In the genomic region with DNA sequence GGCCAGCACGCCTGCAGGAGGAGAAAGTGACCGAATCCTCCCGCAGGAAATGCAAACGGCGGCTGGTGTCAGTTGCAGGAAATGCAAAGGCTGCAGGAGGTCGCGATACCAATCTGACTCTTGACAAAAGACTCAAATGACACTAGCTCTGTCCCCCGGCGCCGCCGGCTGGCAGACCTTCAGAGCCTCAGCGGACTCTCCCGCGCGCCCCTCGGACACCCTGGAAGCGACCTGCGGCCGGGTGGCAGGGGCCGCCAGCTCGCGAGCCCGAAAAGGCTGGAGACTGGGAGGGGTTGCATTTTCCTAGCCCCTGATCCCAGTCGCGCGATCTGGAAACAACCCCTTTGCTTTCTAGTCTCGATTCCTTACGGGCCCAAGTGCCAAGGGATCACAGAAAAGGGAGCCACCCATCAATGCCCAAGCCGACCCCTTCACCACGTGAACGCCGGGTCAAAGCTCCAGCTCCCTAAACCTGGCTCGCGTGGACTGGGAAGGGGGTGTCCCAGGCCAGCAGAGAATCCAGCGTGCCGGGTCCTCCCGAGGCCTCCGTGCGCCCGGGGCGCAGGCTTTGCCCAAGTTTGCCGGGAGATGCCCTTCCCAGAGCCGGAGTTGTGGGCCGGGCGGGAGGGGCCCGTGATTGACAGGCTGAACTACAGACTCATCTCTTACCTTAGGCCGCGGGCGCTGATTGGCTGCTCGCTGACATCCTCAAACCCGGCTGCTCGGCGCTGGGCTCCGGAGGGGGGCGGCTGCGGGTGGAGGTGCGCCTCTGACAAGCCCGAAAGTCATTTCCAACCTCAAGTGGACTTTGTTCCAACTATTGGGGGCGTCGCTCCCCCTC, we compare ENCODE assay signal across 7 mouse cellular contexts. TPM values are rescaled to one million over a fixed set of nuclear protein-coding genes. Genes with fewer than 3 reads are reported as not detected.
A peak's percentile ranks its signal among the peaks of the same experiment; 100 is the strongest.
DNase-seq lines count a peak whose midpoint lies in the region; ATAC-seq and TF ChIP-seq lines count a peak whose summit lies in the region.

A gene (plus strand): TSS at position 764 of the 841 bp plus-strand sequence.

- no peak for DNase-seq in spleen, adult 2 months (ENCODE audit: low read depth in 1 of 2, low spot score in 2 of 2)
- DNase-seq in spleen, postnatal 10 days (ENCODE audit: low spot score in 2 of 2): no peak
- DNase-seq in embryo, embryonic 10.5 days (ENCODE audit: low spot score): peak; percentile 68
- DNase-seq in neural tube, embryonic 11.5 days (ENCODE audit: low spot score): peak; percentile 65
- no peak for DNase-seq in urinary bladder, postnatal 10 days (ENCODE audit: low spot score)
- no peak for DNase-seq in lung, adult 2 months

- WGBS in spleen, adult 2 months: 2% methylated on average over 60 of the region's 60 CpGs
- WGBS in neural tube, embryonic 11.5 days: under 1% methylated on average over 60 of the region's 60 CpGs
- WGBS in lung, adult 2 months: under 1% methylated on average over 60 of the region's 60 CpGs

- TF ChIP-seq CTCF in spleen, adult 2 months (IDR thresholded peaks at IDR 0.05; ENCODE audit: extremely low read depth, insufficient read depth, insufficient read length, insufficient replicate concordance): no peak
- TF ChIP-seq CTCF in lung, adult 2 months (IDR thresholded peaks at IDR 0.05; ENCODE audit: insufficient read depth, low read length): no peak

- peak within 1 kb of the TSS; percentile 75 for H3K4me2 ChIP-seq in neural tube, embryonic 11.5 days (ENCODE audit: low read depth)

- H3K9me3 ChIP-seq in neural tube, embryonic 11.5 days (ENCODE audit: control insufficient read depth, low read length): no peaks in the 10 kb centered on the region

- peak within 1 kb of the TSS; percentile 54 for H3K9ac ChIP-seq in neural tube, embryonic 11.5 days (ENCODE audit: low read length)

- H3K4me3 ChIP-seq in spleen, adult 2 months (ENCODE audit: extremely low read depth, insufficient read depth, insufficient read length): peak within 1 kb of the TSS; percentile 34; the same call in 1 of the 2 replicates
- H3K4me3 ChIP-seq in neural tube, embryonic 11.5 days (ENCODE audit: low read depth, low read length): peak within 1 kb of the TSS; percentile 32
- H3K4me3 ChIP-seq in lung, adult 2 months (replicated peaks; ENCODE audit: extremely low read depth, low read depth, low read length): no peak within 1 kb of the TSS

- peaks cover 35% of the 10 kb centered on the region for H3K27me3 ChIP-seq in spleen, adult 2 months (ENCODE audit: control insufficient read depth, insufficient read depth, low read length)
- peaks cover 66% of the 10 kb centered on the region for H3K27me3 ChIP-seq in neural tube, embryonic 11.5 days (ENCODE audit: control insufficient read depth, insufficient read depth, low read length)

- peaks cover 6% of the 10 kb centered on the region for H3K4me1 ChIP-seq in spleen, adult 2 months (ENCODE audit: control insufficient read depth, insufficient read depth, insufficient read length)
- H3K4me1 ChIP-seq in neural tube, embryonic 11.5 days (ENCODE audit: control insufficient read depth, insufficient read depth, low read length): peaks cover 20% of the 10 kb centered on the region
- H3K4me1 ChIP-seq in lung, adult 2 months (ENCODE audit: control insufficient read depth, insufficient read depth, low read length): no peaks in the 10 kb centered on the region

- H3K36me3 ChIP-seq in spleen, adult 2 months (ENCODE audit: control insufficient read depth, insufficient read depth, low read length): no peaks in the 10 kb centered on the region
- H3K36me3 ChIP-seq in neural tube, embryonic 11.5 days (ENCODE audit: control insufficient read depth, insufficient read depth, low read length): no peaks in the 10 kb centered on the region

- no peak within 1 kb of the TSS for H3K27ac ChIP-seq in spleen, adult 2 months (ENCODE audit: insufficient read depth, low read length)
- H3K27ac ChIP-seq in neural tube, embryonic 11.5 days (ENCODE audit: low read depth, low read length): no peak within 1 kb of the TSS

- peak; percentile 56 for ATAC-seq in inflammation-experienced regulatory T-cells, adult 6 months
- ATAC-seq in neural tube, embryonic 11.5 days (ENCODE audit: insufficient read depth, low FRiP score, low TSS enrichment): peak; percentile 81

- TF ChIP-seq POLR2A in spleen, adult 2 months (IDR thresholded peaks at IDR 0.05; ENCODE audit: low read depth, low read length): no peak
- TF ChIP-seq POLR2A in lung, adult 2 months (IDR thresholded peaks at IDR 0.05; ENCODE audit: borderline replicate concordance, extremely low read depth, low read depth, low read length): no peak

RNA-seq across cellular contexts. Expression of the gene that starts here (rescaled TPM):
- 0.06 and 0.08 TPM in 2 replicates for polyA plus RNA-seq in spleen, adult 2 months (2012; rRNA removed)
- 1 to 10 TPM in 2 of 3 experiments, under 1 TPM in 1; 0.53 to 2.9 (median 2.3) TPM for polyA plus RNA-seq in inflammation-experienced regulatory T-cells, adult 6 months (2017; shearing (Covaris generic))
- polyA plus RNA-seq in neural tube, embryonic 11.5 days (2014; fragmentation: Nextera tagmentation; extraction: Ambion mirVana): 8.0 TPM in 2 replicates
- 0.07 and 0.12 TPM in 2 replicates for polyA plus RNA-seq in lung, adult 2 months (2012; rRNA removed)

Comparison
In these comparisons a context has a peak if more than half of its experiments do, and no peak if none do; other contexts are left out.
1. DNase-seq: peak in embryo, embryonic 10.5 days (single experiment) and neural tube, embryonic 11.5 days (single experiment); none in spleen, adult 2 months (0 of 2), spleen, postnatal 10 days (0 of 2), urinary bladder, postnatal 10 days (single experiment) and lung, adult 2 months (single experiment).